Mouse (Mus musculus) liver, embryonic 14.5 days (tissue): Measurements from ENCODE around the gene Cd151.

Source experiments
- CTCF ChIP-seq: IDR thresholded peaks from 2 replicates; pipeline ENCODE4 v1.5.1; 2016; ENCODE audit warnings: antibody characterized with exemption, low read depth, control low read depth
- EP300 ChIP-seq: IDR thresholded peaks from 2 replicates; pipeline ENCODE4 v1.6.1; 2016; ENCODE audit warnings: antibody characterized with exemption, low read depth

DNA sequence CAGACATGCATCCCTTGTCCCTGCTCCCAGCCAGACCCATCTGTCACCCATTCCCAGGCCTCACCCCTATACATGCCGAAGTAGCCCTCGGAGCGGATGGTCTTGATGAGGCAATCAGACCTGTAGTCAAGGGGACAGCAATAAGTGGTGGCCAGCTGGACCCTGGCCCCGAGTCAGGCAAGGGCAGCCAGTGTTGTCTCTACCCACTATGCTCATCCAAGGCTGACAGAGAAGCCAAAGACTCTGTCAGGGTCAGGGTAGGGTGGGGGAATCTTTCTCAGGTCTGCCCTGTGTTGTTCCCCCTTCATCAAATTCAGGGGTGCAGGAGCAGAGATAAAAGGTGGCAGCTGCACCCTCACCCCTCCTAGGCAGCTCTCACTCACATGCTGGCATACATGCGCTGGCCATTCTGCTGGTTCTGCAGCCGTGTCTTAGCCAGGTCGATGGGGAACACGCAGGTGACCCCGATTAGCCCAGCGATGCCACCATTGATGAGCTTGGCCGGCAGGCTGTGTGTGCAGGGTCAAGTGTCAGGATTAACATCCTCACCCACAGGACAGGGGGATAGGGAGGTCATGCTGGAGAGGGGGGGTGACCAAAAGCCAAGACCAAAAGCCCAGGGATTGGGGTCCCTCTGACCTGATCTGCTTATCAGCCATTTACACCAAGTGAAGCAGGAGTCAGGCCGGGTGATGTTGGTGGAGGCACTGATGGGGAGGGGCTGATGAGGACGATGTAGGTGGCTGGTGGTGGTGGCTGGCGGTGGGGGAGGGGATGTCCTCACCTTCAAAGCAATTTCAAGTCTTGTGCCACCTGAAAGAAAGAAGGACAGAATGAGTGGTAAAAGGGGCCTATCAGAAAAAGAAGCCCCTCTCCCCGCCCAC is 33.4 kb upstream of the Cd151 start:
- TF ChIP-seq CTCF (no peak), EP300 (no peak)
